Mouse (Mus musculus): Measurements from ENCODE around the gene Fxr1. TPM values are rescaled to one million over a fixed set of nuclear protein-coding genes. Genes with fewer than 3 reads are reported as not detected.

The Fxr1 gene
- polyA plus RNA-seq, 1 experiment from 2014 or later: 44.2 TPM

GRCm38 (mm10) chr3:34119869-34120268, 100.1 kb downstream of the Fxr1 start:
- H3K4me3 ChIP-seq: no peak overlapping the region
- no peaks in the 10 kb centered on the region for H3K27me3 ChIP-seq
- peaks cover 9% of the 10 kb centered on the region; the same call in 1 of the 2 replicates for H3K4me1 ChIP-seq (replicated peaks)
- no peak overlapping the region for H3K9ac ChIP-seq
- H3K27ac ChIP-seq (replicated peaks): no peak overlapping the region
- H3K4me2 ChIP-seq: no peak overlapping the region
- H3K9me3 ChIP-seq: no peaks in the 10 kb centered on the region
- ATAC-seq (ENCODE audit: low read depth): no peak
- 57% methylated on average over 4 of the region's 4 CpGs for WGBS
- no peaks in the 10 kb centered on the region for H3K36me3 ChIP-seq

Other genes with a start within 250 kb of the Fxr1 start
- gene Ttc14, start 220.1 kb upstream of the Fxr1 start, polyA plus RNA-seq (2015; fragmentation: Nextera tagmentation; extraction: Ambion mirVana): 64.9 and 70.7 TPM in 2 replicates
- gene Ccdc39, start 175.6 kb upstream of the Fxr1 start, polyA plus RNA-seq (2015; fragmentation: Nextera tagmentation; extraction: Ambion mirVana): 7.7 and 7.8 TPM in 2 replicates
- gene Dnajc19, start 61.4 kb downstream of the Fxr1 start, polyA plus RNA-seq (2015; fragmentation: Nextera tagmentation; extraction: Ambion mirVana): 114 and 130 TPM in 2 replicates

Measured in neural tube, embryonic 13.5 days (tissue).